Mouse (Mus musculus) frontal cortex, postnatal 14 days (tissue): ENCODE data around the gene Nsd2.

ENCODE experiments used
- DNase-seq, 2 experiments: peaks; one replicate each; pipeline ENCODE4 v3.0.0; 2022; ENCODE audit warnings: low spot score in 2 of 2

Gene Nsd2

DNA sequence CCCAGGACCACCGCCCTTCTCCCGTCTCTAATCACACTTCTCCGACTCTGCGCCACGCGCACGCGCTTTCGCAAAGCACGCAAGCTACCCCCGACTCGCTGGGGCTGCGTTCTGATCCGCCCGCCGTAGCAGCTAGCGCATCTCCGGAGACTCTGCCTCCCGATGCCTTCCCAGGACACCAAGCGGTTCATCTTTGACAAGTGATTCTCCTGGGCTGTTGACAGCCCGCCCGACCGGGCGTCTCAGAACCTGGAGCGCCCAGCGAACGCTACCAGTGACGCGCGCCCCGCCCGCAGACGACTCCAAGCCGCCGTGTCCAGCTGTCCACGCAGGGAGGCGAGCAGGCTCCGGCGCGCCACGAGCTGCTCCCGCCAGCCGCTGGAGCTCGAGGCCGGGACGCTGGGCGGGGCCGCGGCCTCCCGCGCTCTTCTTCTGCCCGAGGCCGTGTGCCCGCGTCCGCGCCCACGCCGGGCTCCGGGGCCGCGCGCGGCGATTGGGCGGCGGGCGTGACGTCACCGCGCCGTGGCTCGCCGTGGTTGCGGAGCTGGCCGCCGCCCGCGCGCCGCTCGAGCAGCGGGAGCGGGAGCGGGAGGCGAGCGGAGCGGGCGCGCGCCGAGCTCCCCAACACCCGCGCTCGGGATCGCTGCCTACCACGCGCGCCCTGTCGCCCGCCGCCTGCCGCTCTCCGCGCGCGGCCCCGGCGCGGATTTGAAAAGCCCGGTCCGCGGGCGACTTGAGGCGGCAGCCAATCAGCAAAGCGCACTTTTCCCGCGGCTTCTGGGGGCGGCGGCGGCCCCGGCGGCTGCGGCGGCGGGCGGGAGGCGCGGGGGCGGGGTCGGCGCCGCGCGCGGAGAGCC lies at the start of gene Nsd2:
Nsd2 (plus strand) TSS at position 850 of the 857 bp plus-strand sequence.
- peak; percentile 83 to 89 for DNase-seq

GRCm38 (mm10) chr5:33777195-33777594 lies 43.3 kb upstream of the Nsd2 start:
- no peak for DNase-seq

GRCm38 (mm10) chr5:33781964-33782344 lies 38.6 kb upstream of the Nsd2 start:
- no peak for DNase-seq

GRCm38 (mm10) chr5:33782345-33782998 lies 38.1 kb upstream of the Nsd2 start, which contains the start of gene Letm1:
TSS of gene Letm1 (minus strand) at chr5:33782817.
- peak; percentile 93 to 95 for DNase-seq

GRCm38 (mm10) chr5:33782999-33783390 lies 37.5 kb upstream of the Nsd2 start:
- DNase-seq, result no peak

DNA sequence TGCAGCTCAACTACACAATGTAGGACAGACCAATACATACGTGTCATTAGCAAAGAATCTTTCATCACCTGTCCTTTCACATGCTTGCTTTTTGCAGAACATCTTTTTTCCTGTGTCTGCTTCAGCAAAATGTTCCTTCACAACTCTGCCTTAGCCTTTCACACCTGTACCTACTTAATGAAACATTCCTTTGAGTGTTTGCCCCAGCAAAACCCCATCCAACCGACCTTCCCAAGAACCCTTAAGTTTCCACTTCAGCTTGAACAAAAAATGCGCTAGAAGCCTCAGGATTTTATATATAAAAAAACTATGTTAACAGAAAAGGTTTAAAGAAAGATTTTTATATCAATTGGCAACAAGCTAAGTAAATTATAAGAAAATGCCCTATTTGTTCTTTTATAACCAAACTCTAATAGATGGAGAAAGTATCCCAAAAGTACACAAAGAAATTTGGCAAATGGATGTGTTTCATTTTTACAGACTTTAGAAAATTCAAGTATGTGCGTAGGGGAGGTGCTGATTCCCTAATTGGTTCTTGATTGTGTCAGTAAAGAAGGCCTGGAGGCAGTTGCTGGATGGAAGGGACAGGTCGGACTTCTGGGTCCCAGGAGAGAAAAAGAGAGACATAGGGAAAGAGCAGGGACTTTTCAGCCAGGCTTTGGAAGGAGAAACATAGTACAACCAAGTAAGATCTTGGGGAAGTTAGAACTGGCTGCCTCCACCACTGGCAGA lies 28.4 kb upstream of the Nsd2 start:
- no peak for DNase-seq

DNA sequence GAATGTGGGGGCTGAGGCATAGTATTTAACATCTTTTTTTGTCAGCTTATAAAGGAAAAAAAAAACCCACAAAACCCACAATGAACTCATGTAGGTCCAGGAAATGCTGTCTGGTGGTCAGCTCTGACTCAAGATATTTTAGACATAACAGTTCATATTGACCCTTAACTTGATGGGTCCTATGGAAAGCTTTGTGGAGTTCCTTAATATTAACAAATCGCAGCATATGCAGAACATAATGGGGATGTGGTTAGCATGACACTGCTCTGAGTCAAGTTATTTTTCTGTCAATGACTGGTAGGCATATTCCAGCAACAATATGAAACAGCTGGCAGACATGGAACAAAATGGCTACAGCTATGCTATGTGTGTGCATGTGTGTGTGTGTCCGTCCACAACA lies 17.2 kb upstream of the Nsd2 start:
- no peak for DNase-seq

DNA sequence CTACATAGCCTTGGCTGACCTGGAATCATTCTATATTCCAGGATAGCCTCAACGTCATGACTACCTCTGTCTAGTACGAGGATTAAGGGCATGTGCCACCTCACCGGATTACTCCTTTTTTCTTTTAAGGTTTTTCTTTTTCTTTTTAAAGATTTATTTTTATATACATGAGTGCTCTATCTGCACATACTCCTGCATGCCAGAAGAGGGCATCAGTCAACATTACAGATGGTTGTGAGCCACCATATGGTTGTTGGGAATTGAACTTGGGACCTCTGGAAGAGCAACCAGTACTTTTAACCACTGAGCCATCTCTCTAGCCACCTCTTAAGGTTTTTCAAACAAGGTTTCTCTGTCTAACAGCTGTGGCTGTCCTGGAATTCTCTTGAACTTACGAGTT lies 9.0 kb upstream of the Nsd2 start:
- no peak for DNase-seq

DNA sequence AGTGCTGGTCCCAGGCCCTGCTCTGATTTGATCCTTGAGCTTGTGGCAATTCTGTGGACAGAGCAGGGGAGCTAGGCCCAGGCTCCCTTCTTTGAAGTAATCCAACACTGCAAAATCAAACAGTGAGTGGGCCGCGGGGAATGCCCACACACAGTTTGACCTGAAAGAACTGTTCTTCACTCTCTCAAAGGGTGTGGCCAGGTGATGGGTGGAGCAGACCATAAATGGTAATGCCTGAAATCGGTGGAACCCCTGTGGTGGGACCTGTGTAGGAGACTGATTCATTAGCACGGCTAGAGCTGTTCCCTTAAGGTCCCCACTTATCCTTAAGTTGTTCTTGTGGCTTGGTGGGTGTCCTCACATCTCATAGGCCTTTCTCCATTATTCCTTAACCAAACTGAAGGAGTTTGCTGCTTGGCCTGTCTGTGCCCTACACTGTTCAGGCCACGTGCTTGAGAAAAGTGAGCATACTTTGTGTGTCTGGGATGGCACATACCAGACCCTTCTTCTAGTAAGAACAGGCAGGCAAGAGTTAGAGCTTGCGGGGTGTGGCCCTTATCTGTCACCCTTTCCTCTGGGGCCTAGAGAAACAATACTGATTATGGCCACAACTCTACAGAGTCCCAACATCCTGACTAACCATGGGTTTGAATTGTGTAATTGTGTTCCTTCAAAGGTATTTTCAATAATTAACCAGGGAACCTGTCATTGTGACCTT lies 4.4 kb upstream of the Nsd2 start:
- DNase-seq, result no peak

DNA sequence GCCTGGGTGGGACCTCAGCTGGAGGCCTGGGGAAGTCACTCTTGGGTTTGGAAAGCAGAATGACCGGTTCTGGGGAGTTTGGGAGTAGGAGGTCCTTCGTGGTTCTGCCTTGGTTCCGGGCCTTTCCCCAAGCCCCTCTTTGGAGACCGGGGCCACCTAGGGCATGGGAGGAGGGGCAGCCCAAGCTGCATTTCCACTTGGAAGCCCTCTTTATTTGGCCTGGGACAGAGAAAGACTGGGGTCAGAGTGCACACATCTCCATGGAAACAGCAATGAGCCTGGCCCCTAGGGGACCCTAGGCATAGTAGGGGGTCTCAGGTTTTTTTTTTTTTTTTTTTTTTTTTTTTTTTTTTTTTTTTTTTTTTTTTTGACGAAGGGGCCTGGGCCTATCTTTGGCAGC lies 2.4 kb upstream of the Nsd2 start:
- DNase-seq, result no peak

- peak; percentile 23 to 25 for DNase-seq
Measured at GRCm38 (mm10) chr5:33819141-33819875, 1.2 kb upstream of the Nsd2 start.

GRCm38 (mm10) chr5:33820733-33821621 lies 452 bp downstream of the Nsd2 start:
- DNase-seq, result peak; percentile 33 to 36

DNA sequence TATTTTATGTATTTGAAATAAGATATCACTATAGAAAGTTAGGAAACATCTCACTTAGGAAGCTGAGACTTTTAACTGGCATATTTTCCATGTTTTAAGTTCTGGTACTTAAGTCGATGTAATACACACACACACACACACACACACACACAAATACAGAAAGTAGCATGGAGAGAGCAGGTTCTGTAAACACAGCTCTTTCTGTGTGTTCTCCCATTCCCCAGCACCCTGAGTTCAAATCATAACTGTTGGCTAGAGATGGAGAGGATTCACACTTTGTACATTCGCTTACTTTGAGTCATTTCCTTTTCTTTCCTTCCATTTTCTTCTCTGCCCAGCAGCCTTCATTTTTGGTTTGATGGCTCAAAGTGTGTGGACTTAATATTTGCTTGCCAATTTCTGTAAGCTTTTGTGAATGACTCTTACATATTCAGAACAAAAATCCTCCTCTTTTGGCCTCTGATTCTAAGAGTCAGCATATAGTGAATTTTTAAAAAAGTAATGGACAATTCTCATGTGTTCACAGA lies 1.4 kb downstream of the Nsd2 start:
- no peak for DNase-seq

DNA sequence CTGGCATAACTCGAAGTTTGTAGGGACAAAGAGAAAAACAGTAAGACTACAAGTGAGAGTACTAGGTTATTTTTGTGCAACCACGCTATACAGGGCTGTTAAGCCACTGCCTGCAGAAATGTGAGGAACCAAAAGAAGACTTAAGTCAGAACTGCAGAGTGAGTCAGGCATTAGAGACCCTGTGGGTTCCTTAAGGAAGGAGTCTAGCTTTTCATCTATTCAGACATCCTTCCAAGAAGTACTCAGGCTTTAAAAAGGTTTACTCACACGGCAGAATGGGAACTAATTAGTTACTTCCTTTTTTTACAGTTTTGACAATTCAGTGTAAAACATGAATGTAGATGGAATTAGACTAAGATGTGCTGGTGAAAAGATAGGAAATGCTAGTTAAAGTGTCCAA lies 1.9 kb downstream of the Nsd2 start:
- DNase-seq, result no peak

DNA sequence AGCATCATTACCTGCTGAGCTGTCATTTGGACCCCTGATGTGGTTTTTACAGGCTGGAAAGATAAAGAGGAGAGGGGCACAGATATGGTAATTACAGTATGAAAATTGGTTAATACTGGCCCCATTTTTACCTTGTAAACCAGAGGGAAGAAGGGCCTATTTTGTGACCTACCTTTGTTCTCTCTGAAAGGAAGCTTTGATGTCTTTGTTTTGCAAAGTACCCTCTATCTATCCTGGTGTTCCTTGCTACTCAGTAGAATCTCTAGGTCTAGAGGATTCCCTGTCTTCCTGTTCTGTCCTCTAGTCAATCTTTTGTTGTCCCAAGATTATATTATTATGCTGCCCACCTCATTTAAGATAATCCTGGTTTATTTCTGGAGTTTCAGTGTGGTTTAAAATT lies 5.5 kb downstream of the Nsd2 start:
- no peak for DNase-seq

GRCm38 (mm10) chr5:33828107-33828506 lies 7.6 kb downstream of the Nsd2 start:
- DNase-seq, result no peak

GRCm38 (mm10) chr5:33829958-33830357 lies 9.4 kb downstream of the Nsd2 start:
- DNase-seq, result no peak

DNA sequence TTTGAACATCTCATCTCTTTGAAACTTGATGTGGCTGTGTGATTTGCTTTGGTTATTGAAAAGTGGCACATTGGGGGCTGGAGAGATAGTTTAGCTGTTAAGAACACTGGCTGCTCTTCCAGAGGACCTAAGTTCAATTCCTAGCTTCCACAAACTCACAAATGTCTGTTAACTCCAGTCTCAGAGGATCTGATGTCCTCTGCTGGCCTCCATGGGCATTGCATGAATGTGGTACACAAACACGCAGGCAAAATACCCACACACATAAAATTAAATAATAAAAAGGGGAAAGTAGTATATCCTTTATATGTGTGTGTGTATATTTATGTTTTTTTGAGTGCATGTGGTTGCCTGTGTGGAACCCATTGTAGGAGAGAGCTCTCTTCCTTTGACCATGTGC lies 10.3 kb downstream of the Nsd2 start:
- no peak for DNase-seq

- no peak for DNase-seq
Measured at GRCm38 (mm10) chr5:33841331-33841730, 20.8 kb downstream of the Nsd2 start.

DNA sequence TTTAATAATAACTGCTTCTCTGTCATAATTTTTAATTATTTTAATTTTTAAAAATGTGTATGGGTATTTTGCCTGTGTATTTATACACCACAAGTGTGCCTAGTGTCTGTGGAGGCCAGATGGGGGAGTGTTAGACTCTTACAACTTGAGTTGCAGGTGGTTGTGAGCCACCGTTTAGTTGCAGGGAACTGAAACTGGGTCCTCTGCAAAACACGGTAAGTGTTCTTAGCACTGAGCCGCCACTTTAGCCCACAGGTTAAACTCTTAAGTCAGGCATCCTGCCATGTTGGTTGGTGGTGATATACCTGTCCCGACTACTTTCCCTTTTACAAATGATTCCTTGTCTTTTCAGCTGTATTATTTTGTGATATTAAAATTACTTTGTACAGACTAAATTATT lies 22.0 kb downstream of the Nsd2 start:
- no peak for DNase-seq
